Mouse (Mus musculus) megakaryocyte, embryonic 14.5 days (primary cell): Measurements from ENCODE around the gene Olfr46. TPM values are rescaled to one million over a fixed set of nuclear protein-coding genes. Genes with fewer than 3 reads are reported as not detected.
"Not testable (repeated sequence)": the region's sequence is repeated elsewhere in the genome, so short reads cannot be mapped to it uniquely, and the experiment has no call there.

Experiments
- H3K27me3 ChIP-seq: replicated peaks from 2 replicates; pipeline ENCODE3; 2012; ENCODE audit warnings: inconsistent platforms
- H3K36me3 ChIP-seq: replicated peaks from 2 replicates; pipeline ENCODE3; 2012; ENCODE audit warnings: low read length, inconsistent platforms, mixed read lengths
- H3K4me1 ChIP-seq: 2 replicates; pipeline ENCODE4 v1.6.1; 2012; ENCODE audit warnings: inconsistent platforms
- H3K4me3 ChIP-seq: replicated peaks from 2 replicates; pipeline ENCODE3; 2012; ENCODE audit warnings: moderate library complexity, mild to moderate bottlenecking, inconsistent platforms
- H3K9me3 ChIP-seq: 2 replicates; pipeline ENCODE4 v1.6.1; 2012; ENCODE audit warnings: inconsistent platforms
- FLI1 ChIP-seq: IDR thresholded peaks from 2 replicates; pipeline ENCODE4 v1.6.1; 2012; ENCODE audit warnings: low read length, inconsistent platforms, mixed read lengths
- GATA1 ChIP-seq: IDR thresholded peaks from 3 replicates; pipeline ENCODE4 v1.6.1; 2012; ENCODE audit warnings: mixed read lengths, low read length, inconsistent platforms, borderline replicate concordance
- polyA plus RNA-seq: library from polyadenylated mRNA; stranded (reverse); fragments of >175 nt; gene quantifications from 2 replicates; pipeline ENCODE4 v1.2.3, GENCODE M21; 2012; ENCODE audit warnings: low replicate concordance; ENCODE audit not compliant: insufficient read depth

The Olfr46 gene
- polyA plus RNA-seq = not detected in 2 replicates

GRCm38 (mm10) chr7:140600969-140601368 is at the start of gene Olfr46:
TSS of gene Olfr46 (plus strand) at chr7:140601269.
- H3K9me3 ChIP-seq, H3K4me1 ChIP-seq, H3K27me3 ChIP-seq, H3K36me3 ChIP-seq, H3K4me3 ChIP-seq: not testable (repeated sequence)

DNA sequence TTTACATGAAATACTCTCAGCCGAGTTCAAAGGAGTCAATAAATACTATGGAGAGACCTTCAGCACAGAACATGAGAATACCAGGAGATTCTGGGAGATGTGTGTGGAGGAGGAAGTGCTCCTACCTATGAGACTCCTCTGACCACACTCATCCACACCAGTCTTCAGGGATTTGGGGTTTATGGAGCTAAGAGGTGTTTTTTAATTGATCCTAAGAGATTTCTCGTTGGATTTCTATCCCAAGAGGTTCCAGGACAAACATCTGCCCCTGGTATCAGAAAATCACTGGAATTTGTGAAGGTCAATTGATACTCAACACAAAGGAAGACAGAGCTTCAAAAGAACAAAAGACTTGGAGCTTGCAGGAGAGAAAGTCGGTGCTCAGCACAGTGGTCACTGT is 33.5 kb upstream of the Olfr46 start, which contains the start of gene Olfr538:
Gene Olfr538 (plus strand): TSS at position 301 of the 400 bp plus-strand sequence.
- no peak within 1 kb of the TSS for H3K4me3 ChIP-seq
- TF ChIP-seq FLI1 = no peak
- TF ChIP-seq GATA1 = no peak
- no peaks in the 10 kb centered on the region for H3K4me1 ChIP-seq
- H3K9me3 ChIP-seq = no peaks in the 10 kb centered on the region
- H3K36me3 ChIP-seq = no peaks in the 10 kb centered on the region
- H3K27me3 ChIP-seq = no peaks in the 10 kb centered on the region

- not testable (repeated sequence) for H3K9me3 ChIP-seq, H3K36me3 ChIP-seq, H3K27me3 ChIP-seq, H3K4me1 ChIP-seq, H3K4me3 ChIP-seq
Observed at GRCm38 (mm10) chr7:140628670-140629069, 27.6 kb downstream of the Olfr46 start, which contains the start of gene Olfr61. TSS of gene Olfr61 (plus strand) at chr7:140628970.

GRCm38 (mm10) chr7:140630559-140630958 is 29.5 kb downstream of the Olfr46 start:
- no peaks in the 10 kb centered on the region for H3K36me3 ChIP-seq

DNA sequence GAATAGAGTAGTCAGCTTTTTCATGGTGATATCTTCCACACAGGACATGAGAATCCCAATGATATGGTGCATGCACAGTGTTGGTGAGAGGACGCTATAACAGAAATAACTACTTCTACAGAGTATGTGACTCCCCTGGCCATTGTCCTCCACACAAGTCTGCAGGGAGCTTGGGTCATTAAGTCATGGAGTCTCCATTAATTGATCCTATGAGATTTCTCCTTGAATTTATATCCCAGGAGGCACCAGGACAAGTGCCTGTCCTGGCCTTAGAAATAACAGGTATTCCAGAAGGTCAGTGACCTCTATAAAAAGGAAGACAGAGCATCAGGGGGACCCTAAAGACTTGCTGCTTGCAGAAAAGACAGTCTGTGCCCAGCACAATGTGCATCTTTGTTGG is 45.1 kb downstream of the Olfr46 start, which contains the start of gene Olfr53:
Gene Olfr53 (plus strand): TSS at position 301 of the 400 bp plus-strand sequence.
- Histone ChIP-seq H3K9me3 (no peaks in the 10 kb centered on the region), H3K4me1 (no peaks in the 10 kb centered on the region), H3K4me3 (no peak within 1 kb of the TSS), H3K27me3 (no peaks in the 10 kb centered on the region), H3K36me3 (no peaks in the 10 kb centered on the region)
- no peak for TF ChIP-seq GATA1
- TF ChIP-seq FLI1 = no peak

More at GRCm38 (mm10) chr7:140630559-140630958, 29.5 kb downstream of the Olfr46 start:
- H3K4me3 ChIP-seq = no peak overlapping the region
- H3K27me3 ChIP-seq = no peaks in the 10 kb centered on the region
- no peaks in the 10 kb centered on the region for H3K4me1 ChIP-seq
- no peak for TF ChIP-seq GATA1
- no peaks in the 10 kb centered on the region for H3K9me3 ChIP-seq

- no peaks in the 10 kb centered on the region for H3K27me3 ChIP-seq
- no peaks in the 10 kb centered on the region for H3K4me1 ChIP-seq
- H3K36me3 ChIP-seq = no peaks in the 10 kb centered on the region
- H3K9me3 ChIP-seq = no peaks in the 10 kb centered on the region
- H3K4me3 ChIP-seq = no peak within 1 kb of the TSS
- TF ChIP-seq GATA1 (no peak), FLI1 (no peak)
Observed at GRCm38 (mm10) chr7:140659630-140660029, 58.6 kb downstream of the Olfr46 start, which contains the start of gene Olfr539. TSS of gene Olfr539 (plus strand) at chr7:140659930.

Other genes starting within 250 kb of the Olfr46 start
- gene Olfr60, start 239.6 kb upstream of the Olfr46 start, polyA plus RNA-seq = not detected in 2 replicates
- not detected in 2 replicates for gene Olfr530, start 224.9 kb upstream of the Olfr46 start, polyA plus RNA-seq
- gene Olfr531, start 198.4 kb upstream of the Olfr46 start, polyA plus RNA-seq = not detected in 2 replicates
- not detected in 2 replicates for gene Olfr532, start 179.6 kb upstream of the Olfr46 start, polyA plus RNA-seq
- gene Olfr533, start 137.9 kb upstream of the Olfr46 start, polyA plus RNA-seq = not detected in 2 replicates
- not detected in 2 replicates for gene Olfr535, start 117.1 kb upstream of the Olfr46 start, polyA plus RNA-seq
- gene Olfr536, start 93.9 kb upstream of the Olfr46 start, polyA plus RNA-seq = not detected in 2 replicates
- gene Olfr538, start 33.4 kb upstream of the Olfr46 start, polyA plus RNA-seq = not detected in 2 replicates
- gene Olfr61, start 27.7 kb downstream of the Olfr46 start, polyA plus RNA-seq = not detected in 2 replicates
- not detected in 2 replicates for gene Olfr53, start 45.2 kb downstream of the Olfr46 start, polyA plus RNA-seq
- gene Olfr539, start 58.7 kb downstream of the Olfr46 start, polyA plus RNA-seq = not detected in 2 replicates
- gene Olfr45, start 80.7 kb downstream of the Olfr46 start, polyA plus RNA-seq = not detected in 2 replicates
- not detected in 2 replicates for gene Olfr541, start 96.0 kb downstream of the Olfr46 start, polyA plus RNA-seq
- gene Cyp2e1, start 162.5 kb downstream of the Olfr46 start, polyA plus RNA-seq = not detected in 2 replicates
- gene Syce1, start 186.6 kb downstream of the Olfr46 start, polyA plus RNA-seq = 0.38 TPM in 1 of 2 replicates, not detected in the other
- 1.8 TPM in 1 of 2 replicates, not detected in the other for gene Zfp941, start 220.9 kb downstream of the Olfr46 start, polyA plus RNA-seq
- gene Urah, start 233.7 kb downstream of the Olfr46 start, polyA plus RNA-seq = not detected in 2 replicates
- 1.1 TPM in 1 of 2 replicates, not detected in the other for gene Scgb1c1, start 244.3 kb downstream of the Olfr46 start, polyA plus RNA-seq
- gene Odf3, start 246.5 kb downstream of the Olfr46 start, polyA plus RNA-seq = 0.13 TPM in 1 of 2 replicates, not detected in the other